Mouse (Mus musculus) retina, postnatal 1 day (tissue): ENCODE measurements around the gene Brsk1.

ENCODE experiments used
- DNase-seq: peaks from one replicate; pipeline ENCODE4 v3.0.0-alpha.2; 2012

Gene Brsk1

DNA sequence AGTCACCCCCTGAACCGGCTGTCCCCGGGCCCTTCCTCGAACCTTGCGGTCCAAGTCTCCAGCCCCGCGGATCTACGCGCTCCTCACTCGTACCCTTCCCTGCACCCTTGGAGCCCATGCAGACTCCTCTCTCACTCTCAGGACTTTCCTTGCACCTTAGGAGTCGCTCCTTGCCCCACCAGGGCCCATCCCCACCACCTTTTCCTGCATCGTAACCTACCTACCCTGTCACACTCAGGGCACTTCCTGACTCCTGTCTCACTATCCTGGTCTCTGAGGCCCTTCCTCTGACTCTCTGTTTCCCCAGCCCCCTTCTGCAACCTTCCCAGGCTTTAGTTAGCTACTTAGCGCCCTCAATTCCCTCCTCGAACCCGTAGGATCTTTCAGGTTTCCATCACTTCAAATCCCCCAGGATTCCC lies 49.9 kb downstream of the Brsk1 start:
- no peak for DNase-seq

DNA sequence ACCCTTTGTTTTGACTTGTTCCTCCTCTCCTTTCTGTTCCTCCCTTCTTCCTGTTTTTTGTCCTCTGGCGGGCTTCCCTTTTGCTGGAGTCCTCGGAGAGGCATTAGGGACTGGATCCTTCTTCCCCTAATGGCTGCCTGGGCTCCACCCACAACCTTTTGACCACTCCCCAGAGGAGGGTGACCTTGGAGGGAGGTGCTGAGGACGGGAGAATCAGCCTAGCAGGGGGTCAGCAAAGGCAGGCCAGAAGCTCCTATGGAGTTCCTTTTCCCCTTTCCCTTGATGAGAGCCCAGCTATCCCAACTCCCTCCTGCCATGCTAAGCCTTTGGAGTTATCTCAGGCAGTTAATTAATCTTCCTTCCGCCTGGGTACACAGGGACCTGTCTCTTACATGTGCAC lies 50.7 kb downstream of the Brsk1 start:
- DNase-seq = peak; percentile 75

DNA sequence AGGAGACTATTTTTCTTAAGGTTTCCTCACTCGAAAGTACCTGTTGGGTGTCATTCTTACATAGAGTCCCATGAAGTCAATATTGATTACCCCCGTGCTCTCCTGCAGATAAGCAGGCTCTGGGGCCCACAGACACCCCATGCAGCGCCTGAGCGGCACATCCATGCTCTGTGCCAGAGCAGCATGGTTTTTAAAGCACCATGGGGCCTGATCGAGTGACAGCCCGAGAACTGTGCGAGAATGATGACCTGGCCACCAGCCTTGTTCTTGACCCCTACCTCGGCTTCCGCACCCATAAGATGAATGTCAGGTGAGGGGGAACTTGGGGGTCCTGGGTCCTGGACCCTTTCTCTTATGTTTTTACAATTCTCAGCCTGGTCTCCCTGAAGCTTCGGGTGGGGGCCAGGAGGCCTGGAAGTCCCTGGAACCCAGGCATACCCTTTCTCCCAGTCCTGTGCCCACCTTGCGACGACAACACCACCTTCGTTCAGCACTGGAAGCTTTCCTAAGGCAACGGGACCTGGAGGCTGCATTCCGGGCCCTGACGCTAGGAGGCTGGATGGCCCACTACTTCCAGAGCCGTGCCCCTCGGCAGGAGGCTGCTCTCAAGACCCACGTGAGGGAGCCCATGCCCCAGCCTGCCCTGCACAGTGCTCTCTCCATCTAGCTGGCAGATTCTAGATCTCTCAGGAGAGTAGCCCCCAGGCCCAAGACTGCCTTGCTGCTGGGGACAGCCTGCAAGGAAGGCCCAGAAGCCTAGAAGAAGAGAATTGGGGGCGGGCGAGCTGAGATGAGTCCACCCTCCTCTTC lies 51.5 kb downstream of the Brsk1 start:
- no peak for DNase-seq

DNA sequence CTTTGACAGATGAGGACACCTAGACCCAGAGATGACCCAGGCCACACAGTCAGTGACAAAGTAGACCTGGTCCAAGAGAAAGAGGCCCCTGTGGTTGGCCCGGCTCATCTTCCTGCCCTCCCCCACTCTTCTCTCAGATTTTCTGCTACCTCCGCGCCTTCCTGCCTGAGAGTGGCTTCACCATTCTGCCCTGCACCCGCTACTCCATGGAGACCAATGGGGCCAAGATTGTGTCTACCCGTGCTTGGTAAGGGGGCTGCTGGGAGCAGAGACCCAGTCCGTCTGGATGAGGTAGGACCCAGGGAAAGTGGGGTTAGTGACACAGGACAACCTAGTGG lies 52.0 kb downstream of the Brsk1 start:
- DNase-seq = no peak

DNA sequence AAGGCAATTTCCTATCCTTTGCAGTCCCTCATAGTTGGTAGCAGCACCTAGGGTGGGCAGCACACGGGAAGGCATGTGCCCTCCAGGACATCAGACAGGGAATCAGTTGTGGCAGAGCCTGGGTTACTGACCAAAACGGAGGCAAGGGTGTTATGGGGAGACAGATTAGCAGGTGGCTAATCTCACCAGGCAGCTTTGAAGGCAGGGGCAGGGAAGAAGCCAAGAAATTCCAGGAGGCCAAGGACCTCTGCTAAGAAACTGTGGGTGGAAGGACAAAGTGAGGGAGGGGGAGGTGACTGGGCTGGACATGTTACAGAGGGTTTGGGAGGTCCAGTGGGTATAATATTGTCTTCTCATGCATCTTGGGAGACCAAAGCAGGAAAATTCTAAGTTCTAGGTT lies 53.0 kb downstream of the Brsk1 start:
- no peak for DNase-seq

DNA sequence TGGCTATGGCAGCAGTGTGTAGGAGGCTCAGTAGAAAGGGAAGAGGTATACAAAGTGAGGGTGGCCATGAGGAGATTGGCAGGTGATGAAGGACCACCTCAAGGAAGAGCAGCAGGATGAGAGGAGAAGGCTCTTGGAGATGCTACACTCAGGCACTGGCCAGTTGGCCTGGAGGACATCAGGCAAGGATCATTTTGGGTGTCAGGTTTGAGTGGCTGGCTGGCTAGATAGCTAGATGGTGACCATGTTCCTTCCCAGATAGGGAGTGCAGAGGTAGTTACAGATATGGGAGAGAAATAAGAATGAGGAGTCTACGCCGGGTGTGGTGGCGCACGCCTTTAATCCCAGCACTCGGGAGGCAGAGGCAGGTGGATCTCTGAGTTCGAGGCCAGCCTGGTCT lies 54.5 kb downstream of the Brsk1 start:
- DNase-seq = no peak

DNA sequence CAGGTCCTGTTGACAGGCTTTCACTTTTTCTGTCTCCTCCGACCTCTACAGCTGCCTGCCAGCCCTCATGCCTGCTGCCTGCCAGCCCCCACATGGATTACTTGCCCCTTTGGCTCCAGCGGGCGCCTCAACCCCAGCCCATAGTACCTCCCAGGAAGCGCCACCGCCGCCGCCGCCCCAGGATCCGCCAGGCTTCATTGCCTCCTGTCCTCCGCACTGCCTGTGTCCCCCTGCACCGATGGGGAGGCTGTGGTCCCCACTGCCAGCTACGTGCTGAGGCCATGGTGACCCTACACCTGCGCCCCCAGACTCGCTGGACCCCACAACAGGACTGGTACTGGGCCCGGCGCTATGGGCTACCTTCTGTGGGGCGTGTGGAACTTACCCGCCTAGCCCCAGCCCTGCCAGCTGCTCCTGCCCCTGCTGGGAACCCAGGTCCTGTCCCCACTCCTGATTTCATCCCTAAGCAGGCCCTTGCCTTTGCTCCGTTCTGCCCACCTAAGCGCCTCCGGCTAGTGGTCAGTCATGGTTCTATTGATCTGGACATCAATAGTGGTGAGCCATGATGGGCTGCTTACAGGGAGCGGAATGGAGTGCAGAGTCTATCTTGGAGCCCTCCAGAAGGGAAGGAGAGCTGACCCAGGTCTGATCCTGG lies 56.0 kb downstream of the Brsk1 start:
- no peak for DNase-seq

DNA sequence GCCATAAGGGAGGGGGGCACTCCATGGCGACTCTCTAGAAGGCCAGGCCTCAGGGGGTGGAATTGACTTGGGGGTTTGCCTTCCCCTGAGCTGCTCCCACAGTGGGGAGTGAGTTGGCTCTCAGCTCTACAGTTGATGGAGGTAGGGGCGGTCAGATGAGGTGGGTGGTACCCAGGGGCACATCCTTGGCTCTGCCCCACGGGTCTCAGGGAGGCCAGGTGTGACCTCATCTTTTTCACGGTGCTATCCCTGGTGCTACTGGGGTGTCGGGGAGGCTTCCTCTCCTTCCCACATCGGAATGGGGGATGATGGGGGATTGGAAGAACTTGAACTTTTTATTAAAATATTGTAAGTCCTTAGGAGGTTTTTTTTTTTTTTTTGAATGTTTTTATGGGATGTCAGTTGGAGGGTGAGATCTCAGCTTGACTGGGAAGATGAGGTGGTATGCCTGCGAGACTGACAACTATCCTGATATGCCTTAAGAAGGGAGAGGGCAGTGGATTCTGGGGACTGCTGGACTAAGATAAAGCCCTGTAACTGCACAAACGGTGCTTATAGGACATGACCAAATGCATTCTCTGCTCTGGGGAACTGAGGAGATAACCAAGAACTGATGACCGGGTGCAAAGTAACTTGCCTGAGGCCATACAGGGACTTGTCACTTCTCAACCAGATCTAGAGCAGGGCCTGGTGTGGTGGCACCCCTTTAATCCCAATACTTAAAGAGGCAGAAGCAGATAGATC lies 56.9 kb downstream of the Brsk1 start:
- no peak for DNase-seq

DNA sequence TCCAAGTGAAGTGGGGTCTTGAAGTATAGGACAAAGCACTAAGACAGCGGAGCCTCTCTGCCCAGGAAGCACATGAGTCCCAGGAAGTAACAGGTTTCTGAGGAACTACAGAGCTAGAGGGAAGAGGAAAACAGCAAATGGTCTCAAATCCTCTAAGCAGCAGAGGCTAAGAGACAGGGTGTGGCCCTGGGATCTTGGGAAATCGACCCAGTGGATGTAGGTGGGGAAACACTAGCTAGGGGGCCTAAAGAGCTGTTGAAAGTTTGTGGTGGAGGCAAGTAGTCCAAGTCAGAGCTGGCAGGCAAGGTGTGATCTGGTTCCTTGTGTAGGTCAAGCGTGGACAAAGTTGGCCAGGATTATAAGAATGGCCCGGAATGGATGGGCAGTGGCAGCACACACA lies 57.9 kb downstream of the Brsk1 start:
- no peak for DNase-seq

DNA sequence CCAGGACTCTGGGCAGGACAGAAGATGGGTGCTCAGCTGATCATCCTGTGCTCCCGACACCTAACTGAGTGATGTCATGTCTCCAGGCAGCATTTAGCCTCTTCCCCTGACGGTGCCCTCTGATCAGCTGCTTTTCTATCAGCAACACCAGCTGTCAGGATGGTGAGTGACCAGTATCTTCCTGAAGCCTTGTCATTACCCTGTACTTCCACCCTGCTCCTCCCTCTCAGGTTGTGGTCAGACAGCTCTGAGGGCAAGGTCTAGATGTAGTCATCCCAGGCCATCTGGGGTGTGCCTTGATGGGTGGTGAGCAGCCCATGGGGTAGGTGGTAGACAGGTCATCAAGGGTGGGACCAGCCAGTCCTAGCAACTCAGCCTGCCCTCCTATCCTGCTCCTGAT lies 58.8 kb downstream of the Brsk1 start:
- no peak for DNase-seq

DNA sequence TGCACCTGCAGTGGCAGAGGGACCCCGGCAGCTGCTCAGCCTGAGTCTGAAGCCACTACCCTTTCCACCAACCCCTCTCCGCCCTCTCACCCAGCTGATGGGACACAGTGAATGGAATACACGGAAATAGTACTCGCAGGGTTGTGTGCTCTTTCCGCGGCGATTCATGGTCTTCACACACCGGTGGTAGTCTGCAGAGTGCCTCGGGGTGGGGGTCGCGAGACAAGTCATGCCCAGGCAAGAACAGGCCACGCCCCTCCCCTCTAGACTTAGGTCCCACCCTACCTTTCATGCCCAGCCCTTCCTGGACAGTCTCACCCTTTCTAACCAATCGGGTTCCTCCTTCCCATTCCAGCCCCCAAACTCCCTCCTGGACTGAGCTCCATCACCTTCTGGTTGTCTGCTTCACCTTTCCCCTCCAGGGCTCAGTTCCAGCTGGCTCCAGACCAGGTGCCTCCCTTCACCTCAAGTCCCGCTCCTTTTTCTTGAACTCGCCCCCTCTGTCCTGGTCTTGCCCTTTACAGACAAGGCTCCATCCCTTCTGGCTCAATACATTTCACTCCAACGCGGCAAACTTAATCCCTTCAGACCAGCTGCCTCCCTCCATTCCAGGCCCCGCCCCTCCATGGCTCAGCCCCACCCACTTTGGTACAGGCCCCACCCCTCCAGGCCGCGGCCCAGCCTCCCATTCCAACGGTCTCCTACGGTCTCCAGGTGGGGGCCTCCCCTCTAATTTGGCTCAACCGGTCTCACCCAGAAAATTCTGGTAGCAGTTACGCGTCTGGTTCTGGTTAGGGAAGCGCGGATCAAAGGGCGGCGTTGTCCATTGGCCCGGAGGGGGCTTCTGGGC lies 61.8 kb downstream of the Brsk1 start:
- peak; percentile 82 for DNase-seq

DNA sequence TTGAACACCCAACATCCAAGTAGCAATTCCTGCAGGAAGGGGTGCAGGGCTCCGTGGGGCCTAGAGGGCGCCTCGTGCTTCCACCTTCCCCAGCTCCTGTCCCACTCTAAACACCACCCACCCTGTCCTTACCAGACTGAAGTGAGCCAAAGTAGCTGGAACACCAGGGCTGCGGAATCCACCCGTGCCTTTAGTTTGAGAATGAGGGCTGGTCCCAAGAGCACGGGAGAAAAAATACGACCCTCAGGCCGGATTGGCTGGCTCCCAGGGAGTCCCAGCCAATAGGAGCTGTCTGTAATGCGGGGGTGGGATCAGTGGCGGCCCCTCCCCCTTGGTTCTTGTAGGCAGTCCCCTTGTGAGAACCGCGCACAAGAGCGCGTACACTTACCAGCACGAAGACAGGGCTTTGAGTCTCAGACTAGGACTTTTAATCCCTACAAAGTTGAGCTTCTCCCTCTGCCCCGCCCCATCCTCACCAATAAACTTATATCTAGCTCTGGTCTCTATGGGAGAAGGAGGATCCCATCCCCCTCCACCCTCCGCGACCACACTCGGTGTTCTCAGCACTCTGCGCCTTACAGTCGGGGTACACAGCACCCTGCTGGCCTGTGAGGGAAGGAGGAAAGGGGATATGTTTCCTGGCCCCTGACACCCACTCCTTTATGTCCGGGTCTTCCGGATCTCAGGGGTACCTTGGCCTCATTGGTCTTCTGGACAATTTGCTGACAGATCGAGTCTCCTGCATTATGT lies 62.6 kb downstream of the Brsk1 start, which contains the start of gene Cox6b2:
Gene Cox6b2, minus strand, starts transcription at position 274 of the 750 bp plus-strand sequence.
- peak; percentile 95 for DNase-seq

DNA sequence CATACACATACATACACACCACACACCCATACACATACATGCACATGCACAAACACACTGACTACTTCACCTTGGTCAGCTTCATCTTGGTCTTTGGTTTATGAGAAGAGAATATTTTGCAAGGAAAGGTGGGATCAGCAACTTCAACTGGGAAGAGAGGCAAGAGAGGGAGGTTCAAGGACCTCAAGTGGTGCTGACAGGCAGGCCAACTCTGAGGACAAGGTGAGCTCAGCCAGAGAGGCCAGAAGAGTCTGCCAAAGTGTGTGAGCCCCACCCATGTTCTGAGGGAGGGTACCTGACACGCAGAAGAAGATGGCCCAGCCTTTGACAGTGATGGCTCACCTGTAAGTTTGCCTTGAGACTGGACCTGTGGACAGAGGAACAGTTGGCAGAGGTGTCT lies 69.3 kb downstream of the Brsk1 start:
- DNase-seq = no peak

DNA sequence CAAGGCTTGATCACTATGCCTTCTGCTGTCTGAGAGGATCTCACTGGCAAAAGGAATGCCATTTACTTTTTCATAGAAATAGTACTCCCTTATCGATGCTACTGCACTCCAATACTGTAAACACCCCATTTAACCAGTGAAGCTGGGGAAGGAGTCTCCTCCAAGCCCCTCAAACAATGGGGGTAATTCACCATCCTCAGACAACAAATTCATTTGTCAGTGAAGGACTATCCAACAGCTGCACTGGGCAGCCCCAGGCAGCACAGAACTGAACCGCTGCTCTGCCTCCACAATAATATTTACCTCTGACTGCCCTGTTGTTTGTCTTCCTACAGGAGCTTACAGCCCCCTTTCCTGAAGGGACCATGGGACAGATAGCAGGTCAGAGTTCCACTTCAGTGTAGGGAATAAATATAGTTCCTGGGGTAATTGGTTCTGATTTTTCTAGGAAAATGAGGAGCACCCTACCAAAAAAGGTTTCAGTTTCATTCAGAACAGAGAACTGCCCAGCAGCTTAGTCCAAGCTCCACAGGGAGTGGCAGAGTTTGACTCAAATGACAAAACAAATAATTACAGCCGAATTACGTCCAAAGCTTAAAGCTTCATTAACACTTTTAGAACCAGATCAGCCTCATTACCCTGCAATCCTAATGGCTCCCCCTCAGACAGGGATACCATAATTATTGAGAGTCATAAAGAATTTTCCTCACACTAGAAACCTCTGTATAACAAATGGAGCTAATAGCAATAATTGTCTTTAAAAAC lies 74.7 kb downstream of the Brsk1 start:
- DNase-seq = peak; percentile 20
